Mouse (Mus musculus) liver, embryonic 14.5 days (tissue): ENCODE measurements at regions not wholly inside any gene's neighbourhood (a gene's known extent, or its start where the extent isn't known, plus 50 kb on each side); places are given as distances from the start of the nearest gene placed in this dataset.
A peak's percentile ranks its signal among the peaks of the same experiment; 100 is the strongest.

Experiments used
- CTCF ChIP-seq: IDR thresholded peaks from 2 replicates; pipeline ENCODE4 v1.5.1; 2016; ENCODE audit warnings: antibody characterized with exemption, low read depth, control low read depth
- EP300 ChIP-seq: IDR thresholded peaks from 2 replicates; pipeline ENCODE4 v1.6.1; 2016; ENCODE audit warnings: antibody characterized with exemption, low read depth

DNA sequence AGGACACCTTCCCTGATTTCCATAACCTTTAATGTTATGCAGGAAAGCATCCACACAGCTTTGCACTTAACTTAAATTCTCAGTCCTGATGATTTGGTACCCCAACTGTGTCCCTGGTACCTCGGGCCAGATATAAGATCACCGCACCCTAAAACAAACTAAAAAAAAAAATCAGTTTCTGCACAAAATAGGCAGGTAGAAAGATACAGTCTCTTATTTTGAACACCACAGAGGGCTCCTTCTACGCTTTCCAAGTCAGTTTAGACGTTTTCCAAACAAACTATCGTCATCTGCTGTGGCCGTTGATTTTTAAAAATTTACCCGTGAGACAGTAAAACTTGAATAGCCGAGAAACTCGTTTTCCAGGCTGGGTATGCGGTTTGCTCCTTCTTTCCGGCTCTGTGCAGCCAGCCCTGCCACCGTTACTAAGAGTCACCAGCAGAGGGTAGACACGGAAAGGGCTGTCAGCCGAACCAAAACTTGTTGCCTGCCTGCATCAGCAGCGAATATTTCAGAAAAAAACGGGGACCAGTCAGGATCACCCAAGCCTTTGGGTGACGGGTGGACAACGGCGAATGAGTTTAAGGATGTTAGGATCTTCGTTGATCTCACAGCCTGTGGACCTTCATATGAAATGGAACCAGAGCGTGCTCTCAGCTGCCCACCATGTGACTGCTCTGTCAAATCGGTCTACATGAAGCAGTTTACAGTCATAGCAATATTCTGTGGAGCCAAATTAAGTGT, 74.4 kb upstream of the Gpc5 start:
- TF ChIP-seq CTCF (peak; percentile 78), EP300 (no peak)
